ENCODE assay signal across 19 mouse cellular contexts in genomic region chr11:45752791-45753190, GRCm38 (mm10).
DNase-seq lines count a peak whose midpoint lies in the region; ATAC-seq and TF ChIP-seq lines count a peak whose summit lies in the region.
"Had no signal": no experiment of that assay in that cellular context is flagged by ENCODE, and none has a peak within 500 bp of the region (broad histone marks: within the 10 kb centered on the region; RNA-seq: fewer than 3 reads in every experiment).

No protein-coding gene starts in this region.

- TF ChIP-seq CTCF in liver, adult 2 months (IDR thresholded peaks at IDR 0.05; ENCODE audit: low read depth, low read length): no peak

- H3K27me3 ChIP-seq in liver, adult 2 months (ENCODE audit: control insufficient read depth, insufficient read depth, low read length): no peaks in the 10 kb centered on the region; the same call in 1 of the 2 replicates
- H3K27me3 ChIP-seq in liver, embryonic 12.5 days (replicated peaks): no peaks in the 10 kb centered on the region
- H3K27me3 ChIP-seq: embryonic facial prominence, embryonic 15.5 days; heart, embryonic 15.5 days; hindbrain, embryonic 15.5 days; limb, embryonic 15.5 days; Patski had no signal

- no peak overlapping the region for H3K4me2 ChIP-seq in liver, embryonic 12.5 days
- H3K4me2 ChIP-seq: embryonic facial prominence, embryonic 15.5 days; heart, embryonic 15.5 days; hindbrain, embryonic 15.5 days; limb, embryonic 15.5 days; midbrain, embryonic 11.5 days had no signal

- DNase-seq in liver, adult 2 months (ENCODE audit: extremely low read depth, low read depth, low spot score): peak; percentile 3
- DNase-seq in frontal cortex, postnatal 36 days (ENCODE audit: low spot score in 2 of 2): no peak
- DNase-seq in embryo, embryonic 10 days (ENCODE audit: low spot score): no peak
- no peak for DNase-seq in retina, postnatal 1 day
- DNase-seq in left cerebral cortex, postnatal 10 days (ENCODE audit: extremely low spot score in 1 of 2, low spot score in 2 of 2): no peak
- DNase-seq: adrenal gland, adult 8-10 months; gastrocnemius, postnatal 25 days; right cerebral cortex, postnatal 14 days had no signal

- no peaks in the 10 kb centered on the region for H3K4me1 ChIP-seq in liver, adult 2 months (ENCODE audit: control insufficient read depth, insufficient read depth, low read length)
- H3K4me1 ChIP-seq in liver, embryonic 12.5 days: no peaks in the 10 kb centered on the region
- H3K4me1 ChIP-seq: embryonic facial prominence, embryonic 15.5 days; heart, embryonic 15.5 days; hindbrain, embryonic 15.5 days had no signal

- WGBS in liver, adult 2 months: 73% methylated on average over 2 of the region's 2 CpGs
- WGBS in liver, embryonic 12.5 days (ENCODE audit: insufficient replicate concordance): 60% methylated on average over 2 of the region's 2 CpGs

- no peak for TF ChIP-seq POLR2A in liver, adult 2 months (IDR thresholded peaks at IDR 0.05; ENCODE audit: extremely low read depth, insufficient read depth, low read length)

- no peak for ATAC-seq in liver, embryonic 12.5 days
- ATAC-seq in activated CD4-positive, CD25-positive, alpha-beta regulatory T cell, adult 4 months: peak; percentile 11
- ATAC-seq in inflammation-experienced regulatory T-cells, adult 6 months: peak; percentile 29
- ATAC-seq: forebrain, embryonic 16.5 days had no signal

- H3K9me3 ChIP-seq in liver, embryonic 12.5 days (replicated peaks): no peaks in the 10 kb centered on the region
- H3K9me3 ChIP-seq: embryonic facial prominence, embryonic 15.5 days; heart, embryonic 15.5 days; hindbrain, embryonic 15.5 days; limb, embryonic 15.5 days had no signal

- H3K79me2 ChIP-seq in liver, adult 2 months (ENCODE audit: control insufficient read depth, insufficient read depth, low read length): no peaks in the 10 kb centered on the region

- no peaks in the 10 kb centered on the region for H3K36me3 ChIP-seq in liver, adult 2 months (ENCODE audit: control insufficient read depth, insufficient read depth, low read length)
- H3K36me3 ChIP-seq in liver, embryonic 12.5 days: no peaks in the 10 kb centered on the region
- H3K36me3 ChIP-seq: embryonic facial prominence, embryonic 15.5 days; heart, embryonic 15.5 days; hindbrain, embryonic 15.5 days; limb, embryonic 15.5 days had no signal

- H3K27ac ChIP-seq in liver, adult 2 months (replicated peaks; ENCODE audit: insufficient read depth, low read depth, low read length): no peak overlapping the region
- H3K27ac ChIP-seq in liver, embryonic 12.5 days: no peak overlapping the region
- H3K27ac ChIP-seq: embryonic facial prominence, embryonic 15.5 days; heart, embryonic 15.5 days; hindbrain, embryonic 15.5 days; kidney, postnatal 0 days; limb, embryonic 15.5 days had no signal

- no peak overlapping the region for H3K4me3 ChIP-seq in liver, adult 2 months (ENCODE audit: insufficient read depth, low read depth, low read length)
- H3K4me3 ChIP-seq in liver, embryonic 12.5 days: no peak overlapping the region
- H3K4me3 ChIP-seq: embryonic facial prominence, embryonic 15.5 days; heart, embryonic 15.5 days; hindbrain, embryonic 15.5 days; limb, embryonic 15.5 days had no signal

- intact Hi-C loops in left cerebral cortex, postnatal 10 days (cut with DNase I): loop anchor here (10.0 kb wide), 1 partner anchor 132 kb away; no protein-coding TSS in a partner anchor

- no peak overlapping the region for H3K9ac ChIP-seq in liver, adult 2 months (ENCODE audit: low read depth, low read length)
- H3K9ac ChIP-seq in liver, embryonic 12.5 days: no peak overlapping the region
- H3K9ac ChIP-seq: embryonic facial prominence, embryonic 15.5 days; heart, embryonic 15.5 days; hindbrain, embryonic 15.5 days; limb, embryonic 15.5 days had no signal
